Mouse (Mus musculus) lung, postnatal 4 days (tissue): ENCODE results near the gene Setd3.

Experiments
- DNase-seq, 2 experiments: peaks; one replicate each; pipeline ENCODE4 v3.0.0; 2021

The Setd3 gene

DNA sequence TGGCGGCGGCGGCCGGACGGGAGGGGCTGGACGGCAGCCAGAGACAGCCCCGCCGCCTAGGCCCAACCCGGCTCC lies at the start of gene Setd3:
TSS of gene Setd3 (minus strand) at position 69 of the 75 bp plus-strand sequence.
- no peak for DNase-seq

DNA sequence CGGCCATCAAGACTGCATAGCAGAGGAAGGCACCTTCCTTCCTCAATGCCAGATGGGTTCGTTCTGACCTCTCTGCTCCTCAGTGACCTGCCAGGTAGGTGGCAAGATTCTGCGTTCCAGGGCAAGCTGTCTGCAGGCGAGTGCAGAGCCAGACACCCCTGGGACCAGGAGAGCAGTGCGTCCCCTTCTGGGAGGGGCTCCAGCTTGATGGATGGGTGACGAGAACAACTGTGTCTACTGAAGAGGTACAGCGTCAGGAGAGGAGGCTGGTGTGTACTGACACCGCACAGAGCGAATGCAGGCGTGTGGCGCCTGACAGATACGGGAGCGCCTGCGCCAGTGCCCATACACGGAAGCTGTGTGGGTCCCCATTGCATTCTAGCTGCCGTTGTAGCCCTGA lies 48.4 kb upstream of the Setd3 start:
- DNase-seq: no peak

DNA sequence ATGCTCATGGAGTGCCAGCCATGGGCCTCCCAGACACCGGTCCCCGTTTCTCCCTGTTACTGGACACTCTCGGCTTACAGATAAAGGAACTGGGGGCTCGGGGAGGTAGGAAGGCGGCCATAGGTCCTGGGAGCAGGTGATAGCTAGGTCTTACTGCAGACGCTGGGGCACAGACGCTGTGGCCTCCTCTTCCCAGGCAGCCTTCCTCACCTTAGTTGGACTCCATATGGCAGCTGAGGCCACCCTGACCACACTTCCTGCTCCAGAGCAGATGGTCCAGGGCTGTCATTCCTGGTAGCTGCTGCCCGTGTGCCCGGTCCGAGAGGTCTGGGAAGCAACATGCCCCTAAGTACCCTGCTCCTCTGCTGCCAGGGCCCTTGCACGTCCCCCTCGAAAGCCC lies 47.8 kb upstream of the Setd3 start:
- DNase-seq: no peak

DNA sequence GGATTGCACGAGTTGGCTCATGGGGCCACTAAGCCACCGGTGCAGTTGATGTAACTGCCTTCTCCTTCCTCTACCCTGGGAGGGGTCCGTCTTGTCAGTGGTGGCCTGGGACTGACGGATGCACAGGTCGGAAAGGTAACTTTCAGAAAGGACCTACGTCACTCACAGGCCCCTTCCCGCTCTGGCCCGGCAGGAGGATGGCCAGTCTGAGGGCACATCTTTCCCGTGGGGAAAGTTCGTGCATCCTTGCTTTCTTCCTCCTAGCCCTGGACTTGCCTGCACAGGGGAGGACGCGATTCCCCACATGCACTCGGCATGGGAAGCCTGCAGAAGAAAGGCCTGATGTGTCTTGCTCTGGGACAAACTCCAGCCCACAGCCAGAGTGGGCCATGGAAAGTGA lies 47.1 kb upstream of the Setd3 start:
- no peak for DNase-seq

DNA sequence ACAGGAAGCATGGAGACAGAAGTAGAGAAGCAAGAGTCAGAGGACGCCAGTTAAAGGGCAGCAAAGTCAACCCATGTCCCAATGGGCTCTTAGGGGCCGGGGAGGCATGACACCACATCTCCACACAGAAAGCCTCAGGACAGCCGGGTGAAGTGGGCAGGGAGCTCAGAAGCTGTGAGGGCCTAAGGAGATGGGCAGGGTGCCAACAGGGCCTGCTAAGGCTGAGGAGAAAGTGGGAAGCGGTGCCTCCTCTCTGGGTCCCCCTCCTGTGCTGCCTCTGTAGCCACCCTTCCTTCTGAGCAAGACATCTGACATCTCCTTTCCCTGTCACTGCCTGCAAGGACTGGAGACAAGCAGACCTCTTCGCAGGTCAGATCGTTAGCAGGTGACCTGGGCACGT lies 46.7 kb upstream of the Setd3 start:
- peak in 1 of 2 experiments; percentile 51 for DNase-seq

DNA sequence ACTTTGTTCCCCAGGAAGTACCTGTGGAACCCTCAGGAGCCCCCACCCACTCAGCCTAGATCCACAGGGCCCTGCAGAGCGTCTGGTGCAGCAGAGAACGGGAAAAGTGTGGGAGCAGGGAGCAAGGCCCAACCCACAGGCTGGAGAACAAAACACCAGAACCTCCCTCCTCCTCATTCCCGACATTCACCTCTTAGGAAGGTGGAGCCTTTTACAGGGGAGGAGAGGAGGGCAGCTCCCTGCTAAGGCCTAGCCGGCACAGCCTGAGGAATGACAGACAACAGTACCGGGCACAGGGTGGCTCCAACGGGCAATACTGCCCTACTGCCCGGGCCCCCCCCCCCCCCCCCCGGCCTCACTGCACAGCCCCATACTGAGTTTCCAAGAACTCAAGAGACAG lies 44.2 kb upstream of the Setd3 start:
- no peak for DNase-seq

DNA sequence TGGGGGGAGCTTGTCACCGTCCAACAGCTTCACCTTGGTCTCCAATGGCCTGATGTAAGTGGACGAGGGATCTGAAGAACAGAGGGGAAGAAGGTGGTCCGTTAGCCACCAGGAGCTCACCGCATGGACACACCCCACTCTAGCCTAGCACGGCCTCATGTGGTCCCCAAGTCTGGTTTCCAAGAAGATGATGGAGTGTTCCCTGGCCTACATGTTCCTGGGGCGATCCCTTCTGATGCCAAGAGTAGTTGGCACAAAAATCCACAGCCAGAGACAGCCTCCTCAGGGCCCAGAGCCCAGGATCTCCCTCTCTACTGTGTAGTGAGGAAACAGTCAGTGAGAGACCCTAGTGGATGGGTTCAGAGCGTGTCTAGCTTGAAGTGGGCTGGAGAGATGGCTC lies 42.6 kb upstream of the Setd3 start:
- DNase-seq: no peak

DNA sequence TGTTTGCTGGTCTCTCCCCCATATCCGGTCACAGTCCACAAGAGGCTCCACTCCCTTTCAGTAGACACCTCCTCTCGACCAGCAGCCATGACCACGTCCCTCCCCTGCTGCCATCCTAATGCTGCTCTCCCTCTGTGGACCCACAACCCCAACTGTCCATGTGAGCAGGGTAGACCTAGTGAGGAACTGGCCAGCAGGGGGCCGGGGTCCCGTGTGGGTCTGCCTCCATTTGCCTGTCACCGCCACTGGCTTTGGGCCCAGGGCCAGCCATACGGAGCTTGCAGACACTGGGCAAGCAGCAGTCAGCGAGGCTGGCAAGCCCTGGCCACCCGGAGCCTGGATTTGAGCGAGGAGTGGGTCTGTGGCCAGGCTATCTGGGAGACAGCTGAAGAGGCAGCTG lies 42.1 kb upstream of the Setd3 start:
- peak; percentile 51 to 56 for DNase-seq

DNA sequence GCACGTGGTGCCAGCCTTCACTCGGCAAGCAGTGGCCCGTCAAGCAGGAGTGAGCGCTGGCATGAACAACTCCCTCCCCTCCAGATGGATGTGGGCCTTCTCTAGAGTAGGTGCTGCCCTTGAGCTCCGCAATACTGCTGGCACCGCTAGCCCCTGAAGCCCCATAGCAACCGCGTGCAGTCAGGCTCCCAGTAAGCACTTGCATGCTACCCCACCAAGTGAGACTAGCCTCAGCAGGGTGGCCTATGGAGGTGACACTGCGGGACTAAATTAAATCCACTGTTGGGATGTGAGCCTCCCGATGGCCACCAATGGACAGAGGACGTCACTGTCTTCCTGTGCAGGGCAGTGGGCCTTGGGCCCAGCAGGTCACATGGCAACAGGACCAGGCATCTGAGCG lies 41.5 kb upstream of the Setd3 start:
- DNase-seq: no peak

DNA sequence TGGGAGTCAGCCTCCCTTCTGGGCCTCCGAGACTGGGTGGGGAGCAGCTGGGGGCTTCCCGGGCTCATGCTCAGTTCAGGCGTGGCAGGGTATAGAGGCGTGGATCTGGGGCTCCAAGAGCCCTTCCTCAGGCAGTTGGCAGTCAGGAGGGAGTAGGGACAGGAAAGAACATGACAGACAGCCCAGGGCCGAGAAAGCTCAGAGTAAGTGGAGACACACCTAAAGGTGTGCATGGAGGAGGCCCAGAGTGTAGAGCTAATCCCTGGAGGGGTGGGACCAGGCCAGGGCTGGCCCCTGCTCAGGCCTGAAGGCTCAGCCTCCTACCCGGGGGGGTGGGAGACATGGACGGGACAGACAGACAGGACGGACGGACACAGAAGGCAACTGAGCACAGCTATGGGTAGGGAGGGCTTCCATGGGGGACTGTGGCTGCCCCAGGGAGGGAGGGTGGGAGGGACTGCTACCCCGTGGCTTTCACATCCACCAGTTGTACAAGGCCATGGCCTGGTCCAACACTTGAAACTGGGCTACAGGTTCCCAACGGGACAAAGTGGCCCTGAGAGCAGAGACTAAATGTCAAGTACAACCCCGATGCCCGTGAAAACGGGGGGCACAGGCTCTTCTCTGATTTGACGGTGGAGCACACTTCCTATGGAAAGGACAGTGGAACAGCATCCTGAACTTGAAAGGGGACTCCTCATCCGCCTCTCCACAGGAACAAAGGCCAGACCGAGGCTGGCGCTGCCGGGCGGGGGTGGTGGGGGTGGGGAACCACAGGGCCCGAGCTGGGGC lies 40.9 kb upstream of the Setd3 start:
- no peak for DNase-seq

DNA sequence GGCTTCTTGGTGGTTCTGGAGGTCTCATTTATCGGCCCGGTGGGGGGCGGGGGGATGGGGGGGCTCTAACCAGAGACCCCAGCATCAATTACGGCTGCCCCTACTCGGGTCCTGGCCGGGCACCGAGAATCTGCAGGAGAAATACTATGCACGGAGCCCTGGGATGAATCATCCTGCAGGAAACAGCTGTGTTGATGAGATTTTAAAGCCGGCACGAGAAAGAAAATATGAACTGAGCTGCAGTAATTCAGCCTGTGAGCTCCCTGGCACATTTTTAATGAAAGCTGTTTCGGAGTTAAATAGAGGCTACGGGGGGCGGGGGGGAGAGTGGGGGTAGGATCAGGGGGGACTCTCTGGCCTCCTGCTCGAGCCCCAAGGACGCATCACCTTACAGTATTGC lies 40.0 kb upstream of the Setd3 start:
- no peak for DNase-seq

DNA sequence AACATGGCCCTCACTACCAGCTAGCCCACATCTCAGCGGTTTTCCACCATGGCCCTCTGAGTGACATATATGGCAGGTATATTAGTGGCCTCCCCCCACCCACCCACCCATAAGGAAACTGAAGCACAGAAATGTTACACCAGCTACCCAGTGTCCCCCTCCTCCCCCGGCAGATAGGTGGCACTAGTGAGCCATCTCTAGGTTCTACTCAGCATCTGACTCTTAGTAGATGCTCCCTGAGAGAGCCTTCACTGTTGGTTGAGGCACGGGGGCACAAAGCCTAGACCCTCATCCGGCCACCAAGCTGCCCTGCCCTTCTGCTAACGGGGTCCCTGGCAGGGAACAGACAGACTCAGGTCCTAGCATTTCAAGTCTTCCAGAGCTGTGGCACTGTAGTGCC lies 38.5 kb upstream of the Setd3 start:
- peak in 1 of 2 experiments; percentile 71 for DNase-seq

DNA sequence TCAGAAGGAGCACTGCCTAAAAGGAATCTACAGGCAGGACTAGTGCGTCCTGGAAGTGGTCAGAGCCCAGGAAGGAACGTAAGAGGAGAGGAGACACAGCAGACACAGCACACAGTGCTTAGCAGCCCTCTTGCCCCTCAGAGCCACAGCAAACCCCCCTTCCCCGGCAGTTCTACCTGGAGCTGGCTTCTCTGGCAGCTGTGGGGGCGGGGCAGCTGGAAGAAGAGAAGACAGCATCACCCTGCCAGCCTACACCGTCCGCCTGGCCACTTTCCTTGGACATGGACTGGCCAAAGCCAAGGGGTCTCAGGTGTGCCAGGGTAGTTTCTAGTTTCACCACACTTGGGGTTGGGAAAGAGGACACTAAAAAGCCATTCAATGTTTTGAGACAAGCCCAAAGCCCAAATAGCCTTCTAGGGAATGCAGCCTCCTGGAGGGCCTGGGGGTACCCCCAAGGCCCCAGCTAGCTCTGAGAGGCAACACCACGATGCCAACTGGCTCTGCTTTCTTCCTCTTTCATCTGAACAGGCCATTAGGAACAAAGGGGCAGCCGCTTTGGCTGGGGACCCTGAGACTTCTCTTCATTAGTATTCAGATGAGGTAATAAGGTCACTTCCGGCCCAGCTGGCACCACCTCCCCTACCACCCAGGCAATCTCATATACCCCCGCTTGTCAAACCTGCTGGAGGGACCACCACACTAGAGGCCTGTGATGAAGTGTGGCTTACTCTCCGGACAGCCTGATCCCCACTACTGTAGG lies 37.7 kb upstream of the Setd3 start:
- DNase-seq: no peak

DNA sequence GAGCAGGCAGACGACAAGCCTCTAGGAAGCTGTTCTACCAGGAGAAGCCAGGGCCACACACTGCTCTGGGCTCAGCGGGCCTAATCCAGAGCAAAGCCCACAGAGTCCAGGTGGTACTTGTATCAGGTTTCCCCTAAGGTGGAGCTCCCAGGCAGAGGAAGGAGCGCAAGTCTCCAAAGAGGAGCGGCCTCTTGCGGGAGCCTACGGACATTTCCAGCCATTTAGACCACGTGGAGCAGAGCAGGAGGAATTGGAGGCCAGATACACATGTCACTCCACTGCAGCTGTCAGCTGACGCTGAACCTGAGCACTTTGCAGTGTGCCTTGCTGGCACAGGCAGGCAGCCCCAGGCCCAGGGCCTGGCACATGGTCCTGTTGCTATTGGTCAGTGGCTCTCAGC lies 36.0 kb upstream of the Setd3 start:
- no peak for DNase-seq

DNA sequence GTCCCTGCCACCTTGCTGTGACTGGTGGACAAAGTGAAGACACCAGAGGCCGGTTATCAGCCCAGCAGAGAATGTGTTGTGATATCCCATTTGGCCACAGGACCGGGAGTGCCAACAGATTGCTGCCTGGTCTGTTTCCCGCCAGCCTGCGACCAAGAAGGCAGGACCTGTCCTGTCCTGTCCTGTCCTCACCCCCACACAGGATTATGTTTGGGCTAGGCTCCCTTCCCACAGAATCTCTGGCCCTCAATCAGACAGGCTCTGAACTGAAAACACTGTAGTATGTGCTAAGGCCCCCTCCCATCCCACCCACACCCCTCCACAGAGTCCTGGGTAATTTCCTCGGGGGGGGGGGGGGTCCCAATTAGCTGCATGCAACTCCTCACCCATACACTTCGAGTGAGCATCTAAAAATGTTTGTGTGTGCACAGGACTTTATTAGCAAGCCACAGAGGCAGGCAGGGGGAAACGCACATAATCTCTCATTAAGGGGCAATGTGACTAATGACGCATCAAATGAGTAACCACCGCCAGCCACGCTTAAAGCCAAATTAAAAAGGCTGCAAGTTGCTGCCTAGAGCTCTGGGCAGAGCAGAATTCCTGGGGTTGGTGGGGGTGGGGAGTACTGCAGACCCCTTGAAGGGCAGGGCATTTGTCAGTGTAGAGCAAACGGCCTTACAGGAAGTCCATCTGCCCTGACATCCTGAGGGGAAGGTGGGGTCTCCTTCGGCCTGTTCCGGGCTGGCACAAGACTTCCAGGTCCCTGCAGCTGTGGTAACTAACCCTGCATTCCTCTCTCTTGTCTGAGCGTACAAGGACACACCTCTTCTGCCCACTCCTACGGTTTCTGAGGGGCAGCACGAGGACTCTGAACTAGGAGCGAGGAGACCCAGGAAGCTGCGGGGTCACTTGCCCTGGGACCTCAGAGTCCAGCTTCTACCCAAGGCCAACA lies 34.3 kb upstream of the Setd3 start:
- DNase-seq: peak in 1 of 2 experiments; percentile 63

DNA sequence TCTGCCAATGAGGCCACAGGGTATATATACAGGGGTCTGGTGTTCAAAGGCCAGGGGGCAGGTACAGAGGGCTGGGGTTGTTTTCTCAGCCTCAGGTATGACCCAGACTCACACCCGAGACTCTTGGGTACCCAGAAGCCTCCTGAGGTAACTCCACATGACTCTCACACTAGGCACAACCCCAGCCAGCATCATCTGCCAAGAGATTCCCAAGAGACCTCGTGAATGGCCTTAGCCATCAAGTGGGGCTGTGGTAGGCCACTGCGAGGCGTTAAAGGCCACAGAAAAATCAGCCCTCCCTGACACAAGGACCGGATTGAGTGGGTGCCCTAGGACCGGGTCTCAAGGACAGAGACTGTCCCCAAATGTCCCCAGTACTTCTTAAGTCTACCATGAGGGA lies 33.4 kb upstream of the Setd3 start:
- no peak for DNase-seq

DNA sequence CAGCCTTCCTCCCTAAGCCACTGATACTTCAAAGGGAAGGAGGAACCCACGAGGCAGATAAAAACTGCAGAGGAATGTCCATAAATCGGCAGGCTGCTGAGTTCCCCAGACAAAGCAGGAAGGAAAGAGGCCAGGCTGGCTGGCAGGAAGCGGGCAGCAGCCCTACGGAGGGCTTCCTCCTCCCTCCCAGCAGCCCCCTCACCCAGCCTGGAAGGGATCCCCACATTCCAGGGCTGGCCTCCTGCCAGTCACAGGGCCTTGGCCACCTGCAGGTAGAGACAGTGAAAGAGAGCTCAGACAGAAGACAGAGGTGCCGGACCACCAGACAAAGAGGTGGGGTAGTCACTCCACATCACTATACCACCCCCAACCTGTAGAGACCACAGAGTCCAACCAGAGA lies 33.0 kb upstream of the Setd3 start:
- peak in 1 of 2 experiments; percentile 61 for DNase-seq

DNA sequence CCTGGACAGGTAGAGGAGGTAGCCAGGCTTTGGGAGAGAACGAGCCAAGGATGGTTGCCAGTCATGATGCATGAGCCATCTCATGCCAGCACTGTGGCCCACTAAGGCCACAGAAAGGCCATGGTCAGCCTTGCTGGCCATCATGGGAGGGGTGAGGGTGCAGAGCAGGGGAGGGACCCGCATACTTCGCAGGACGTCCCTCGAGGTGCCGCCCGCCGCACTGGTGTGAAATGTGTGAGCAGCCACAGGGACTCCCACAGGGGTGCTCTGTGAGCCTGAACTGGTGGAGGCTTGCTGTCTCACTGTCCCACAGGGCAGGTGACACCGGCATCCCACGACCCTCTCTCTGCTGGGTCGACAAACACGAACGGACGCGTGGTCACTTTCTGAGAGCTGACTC lies 31.5 kb upstream of the Setd3 start:
- DNase-seq: peak in 1 of 2 experiments; percentile 24

DNA sequence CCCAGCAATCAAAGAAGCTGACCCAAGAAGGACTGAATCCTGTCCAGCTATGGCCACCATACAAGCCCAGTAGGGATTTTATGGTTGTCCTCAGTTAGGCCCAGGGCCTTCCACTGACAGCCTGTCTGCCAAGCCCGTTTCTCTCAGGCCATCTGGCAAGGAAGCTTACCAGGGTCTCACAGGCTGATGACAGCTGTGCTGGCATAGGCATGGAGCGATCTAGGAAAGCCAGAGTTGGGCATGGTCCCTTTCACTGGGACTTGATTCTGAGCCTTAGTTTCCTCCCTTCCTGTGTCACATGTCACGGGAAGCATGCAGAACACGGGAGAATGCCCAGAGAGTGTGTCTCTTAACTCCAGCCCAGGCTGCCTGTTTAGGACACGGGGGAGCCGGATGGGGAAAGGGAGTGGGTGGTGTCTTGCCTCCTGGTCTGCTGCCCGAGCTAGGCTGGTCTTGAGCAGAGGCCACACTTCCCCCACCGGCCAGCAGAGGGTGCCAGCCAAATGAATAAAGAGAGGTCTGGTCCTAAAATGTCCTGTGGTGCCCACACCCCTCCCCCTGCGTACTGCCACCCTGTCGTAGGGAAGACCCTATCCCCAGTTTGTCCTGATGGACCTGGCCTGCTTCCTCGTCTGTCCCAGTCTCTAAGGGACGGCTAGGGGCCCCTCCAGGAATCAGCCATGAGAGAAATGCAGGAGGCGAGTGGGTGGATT lies 29.8 kb upstream of the Setd3 start:
- DNase-seq: peak; percentile 76 to 80

DNA sequence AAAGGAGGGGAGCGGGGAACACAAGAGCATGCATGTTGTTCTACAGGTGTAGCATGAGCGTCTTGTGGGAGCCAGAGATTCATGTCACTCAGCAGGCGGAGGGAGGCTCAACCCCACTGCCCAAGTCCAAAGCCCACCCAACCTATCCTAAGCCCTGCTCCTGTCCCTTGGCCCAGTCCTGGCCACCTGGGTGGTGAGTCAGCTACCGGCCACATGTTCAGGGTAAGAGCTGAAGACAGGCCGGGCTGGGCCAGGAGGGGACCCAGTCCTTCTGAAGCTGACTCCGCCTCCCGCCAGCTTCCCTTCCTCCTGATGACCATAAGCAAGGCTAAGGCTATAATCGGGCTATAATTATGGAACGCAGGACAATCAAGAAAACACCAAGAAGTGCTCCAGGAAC lies 29.1 kb upstream of the Setd3 start:
- DNase-seq: no peak

DNA sequence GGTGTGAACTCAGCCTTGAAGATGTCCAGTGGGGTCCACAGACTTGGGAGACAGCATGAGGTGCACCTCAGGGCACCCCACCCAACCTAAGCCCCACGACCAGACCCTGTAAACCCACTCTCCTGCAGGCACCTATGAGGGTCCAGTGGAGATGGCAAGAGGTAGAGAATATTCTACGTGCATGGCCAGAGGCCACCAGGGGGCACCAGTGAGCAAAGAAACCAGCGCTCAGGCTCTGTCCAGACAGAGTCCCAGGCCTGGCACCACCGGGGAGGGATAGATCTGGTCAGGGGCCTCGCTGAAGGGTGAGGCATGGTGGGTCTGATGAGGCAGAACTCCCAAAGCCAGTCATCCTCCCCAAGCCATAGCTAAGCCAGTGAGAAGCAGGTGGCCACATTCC lies 27.5 kb upstream of the Setd3 start:
- DNase-seq: peak; percentile 69 to 82

DNA sequence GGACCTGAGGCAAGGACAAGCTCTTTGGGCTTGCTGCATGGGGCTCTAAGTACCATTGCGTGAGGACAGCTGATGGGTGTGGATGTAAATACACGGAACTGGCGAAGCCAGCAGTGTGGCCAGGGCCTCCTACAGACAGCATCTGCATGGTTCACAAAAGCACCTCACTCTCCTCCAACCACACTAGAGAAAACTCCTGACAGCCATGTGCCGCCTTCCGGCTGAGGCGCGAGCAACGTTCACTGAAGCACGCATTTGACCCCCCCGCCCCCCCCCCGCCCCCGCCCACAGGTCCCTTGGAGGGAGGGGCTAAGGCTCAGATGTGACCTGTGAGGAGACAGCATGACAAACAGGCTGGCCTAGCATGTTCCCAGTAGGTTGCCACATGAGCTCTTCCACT lies 25.9 kb upstream of the Setd3 start:
- no peak for DNase-seq

DNA sequence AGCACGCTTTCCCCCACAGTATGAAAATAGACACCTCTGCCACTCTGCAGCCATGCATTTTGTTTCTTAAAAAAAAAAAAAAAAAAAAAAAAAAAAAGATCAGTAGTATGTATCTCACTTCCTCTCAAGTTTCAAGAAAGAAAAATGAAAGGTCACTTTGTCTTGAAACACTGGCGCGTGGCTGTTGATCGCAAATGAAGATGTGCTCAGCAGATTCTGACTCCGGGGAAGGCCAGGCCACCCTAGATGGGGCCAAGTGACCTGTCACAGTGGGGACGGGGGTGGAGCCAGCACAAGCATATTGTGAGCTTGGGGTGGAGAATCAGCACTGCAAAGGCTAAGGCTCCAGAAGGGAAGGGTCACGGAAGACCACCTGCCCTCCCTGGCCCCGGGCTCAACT lies 24.8 kb upstream of the Setd3 start:
- DNase-seq: no peak
